Comparison of ENCODE assay signal across 8 mouse cellular contexts in the genomic region with DNA sequence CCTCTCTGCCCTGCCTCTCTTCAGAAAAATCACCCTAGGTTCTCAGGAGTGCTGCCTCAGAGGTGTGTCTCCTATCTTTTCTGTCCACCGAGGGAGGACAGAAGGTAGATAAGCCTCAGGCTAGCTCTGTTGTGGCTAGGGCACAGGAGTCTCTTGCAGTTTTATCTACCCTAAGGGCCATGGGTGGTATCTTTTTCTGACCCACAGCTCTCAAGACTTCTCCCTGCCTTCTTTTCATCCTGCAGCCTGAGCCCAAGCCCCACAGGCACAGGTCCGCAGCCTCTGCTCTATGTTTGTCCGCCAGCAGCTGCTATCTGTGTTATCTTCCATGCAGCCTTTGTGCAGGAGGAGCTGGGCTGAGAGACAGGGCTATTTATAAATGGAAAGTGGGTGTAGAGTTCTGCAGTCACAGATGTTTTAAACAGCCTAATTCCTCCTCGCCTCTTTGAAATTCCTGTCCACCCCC. TPM values are rescaled to one million over a fixed set of nuclear protein-coding genes. Genes with fewer than 3 reads are reported as not detected.
DNase-seq lines count a peak whose midpoint lies in the region; ATAC-seq lines count a peak whose summit lies in the region.

No protein-coding gene starts in this region.

- no peak overlapping the region for H3K4me2 ChIP-seq in forebrain, embryonic 11.5 days (ENCODE audit: low read depth, low read length, severe bottlenecking)
- H3K4me2 ChIP-seq in intestine, embryonic 14.5 days (ENCODE audit: low read length), result no peak overlapping the region

- 0 out of 2 replicates have a peak overlapping the region, but pooled peaks have one; percentile 40 for H3K27ac ChIP-seq in forebrain, embryonic 10.5 days
- no peak overlapping the region; the same call in 1 of the 2 replicates for H3K27ac ChIP-seq in forebrain, embryonic 11.5 days (ENCODE audit: low read depth, low read length)
- no peak overlapping the region for H3K27ac ChIP-seq in intestine, embryonic 14.5 days (ENCODE audit: low read depth)

- H3K9ac ChIP-seq in forebrain, embryonic 11.5 days (ENCODE audit: low read length), result no peak overlapping the region
- 0 out of 2 replicates have a peak overlapping the region, but pooled peaks have one; percentile 11 for H3K9ac ChIP-seq in intestine, embryonic 14.5 days (ENCODE audit: low read length)

- DNase-seq in forebrain, embryonic 10.5 days (ENCODE audit: extremely low spot score, low spot score), result no peak
- no peak for DNase-seq in forebrain, embryonic 11.5 days (ENCODE audit: low spot score)
- peak; percentile 29 for DNase-seq in ovary, postnatal 36 days (ENCODE audit: low spot score)
- DNase-seq in ovary, postnatal 14 days (ENCODE audit: low spot score), result no peak
- DNase-seq in intestine, embryonic 14.5 days (ENCODE audit: low spot score), result no peak
- DNase-seq in adrenal gland, adult 8-10 months, result no peak
- DNase-seq in cerebellum, postnatal 10 days, result no peak

- H3K4me3 ChIP-seq in forebrain, embryonic 10.5 days, result no peak overlapping the region
- H3K4me3 ChIP-seq in forebrain, embryonic 11.5 days (ENCODE audit: low read depth, low read length), result no peak overlapping the region
- no peak overlapping the region for H3K4me3 ChIP-seq in intestine, embryonic 14.5 days (ENCODE audit: low read depth, low read length)
- H3K4me3 ChIP-seq in megakaryocyte, embryonic 14.5 days (replicated peaks), result peak overlapping the region; percentile 35

- ATAC-seq in forebrain, embryonic 11.5 days (replicated peaks; ENCODE audit: low FRiP score), result no peak
- ATAC-seq in intestine, embryonic 14.5 days (replicated peaks; ENCODE audit: low FRiP score, low TSS enrichment, low read depth), result 0 out of 2 replicates have a peak, but pooled peaks have one; percentile 24

- H3K36me3 ChIP-seq in forebrain, embryonic 10.5 days (replicated peaks), result peaks cover 35% of the 10 kb centered on the region
- no peaks in the 10 kb centered on the region; the same call in 1 of the 2 replicates for H3K36me3 ChIP-seq in forebrain, embryonic 11.5 days (ENCODE audit: control insufficient read depth, insufficient read depth, low read length)
- peaks cover 29% of the 10 kb centered on the region for H3K36me3 ChIP-seq in intestine, embryonic 14.5 days (ENCODE audit: control insufficient read depth, insufficient read depth, low read length)
- H3K36me3 ChIP-seq in megakaryocyte, embryonic 14.5 days (replicated peaks; ENCODE audit: low read length), result peaks cover 34% of the 10 kb centered on the region

- WGBS in forebrain, embryonic 10.5 days, result 72% methylated on average over 4 of the region's 4 CpGs
- WGBS in forebrain, embryonic 11.5 days, result 73% methylated on average over 4 of the region's 4 CpGs
- 9% methylated on average over 4 of the region's 4 CpGs for WGBS in intestine, embryonic 14.5 days

- H3K9me3 ChIP-seq in forebrain, embryonic 10.5 days, result no peaks in the 10 kb centered on the region
- H3K9me3 ChIP-seq in forebrain, embryonic 11.5 days (ENCODE audit: control insufficient read depth, low read length), result no peaks in the 10 kb centered on the region
- no peaks in the 10 kb centered on the region for H3K9me3 ChIP-seq in intestine, embryonic 14.5 days (ENCODE audit: control insufficient read depth, low read length)
- no peaks in the 10 kb centered on the region for H3K9me3 ChIP-seq in megakaryocyte, embryonic 14.5 days

- H3K4me1 ChIP-seq in forebrain, embryonic 10.5 days, result no peaks in the 10 kb centered on the region
- no peaks in the 10 kb centered on the region for H3K4me1 ChIP-seq in forebrain, embryonic 11.5 days (replicated peaks; ENCODE audit: control insufficient read depth, insufficient read depth, low read length)
- H3K4me1 ChIP-seq in intestine, embryonic 14.5 days (replicated peaks; ENCODE audit: control insufficient read depth, insufficient read depth, low read length), result peaks cover 18% of the 10 kb centered on the region
- H3K4me1 ChIP-seq in megakaryocyte, embryonic 14.5 days, result peaks cover 55% of the 10 kb centered on the region

- H3K27me3 ChIP-seq in forebrain, embryonic 10.5 days (ENCODE audit: poor library complexity, severe bottlenecking), result no peaks in the 10 kb centered on the region
- no peaks in the 10 kb centered on the region for H3K27me3 ChIP-seq in forebrain, embryonic 11.5 days (ENCODE audit: control insufficient read depth, insufficient read depth, low read length)
- no peaks in the 10 kb centered on the region for H3K27me3 ChIP-seq in intestine, embryonic 14.5 days (replicated peaks; ENCODE audit: control insufficient read depth, insufficient read depth, low read length)
- no peaks in the 10 kb centered on the region for H3K27me3 ChIP-seq in megakaryocyte, embryonic 14.5 days (replicated peaks)

RNA-seq across cellular contexts. Expression of a gene that starts 15.5 kb away (rescaled TPM):
- polyA plus RNA-seq in forebrain, embryonic 10.5 days (2016; fragmentation: Nextera tagmentation; extraction: Ambion mirVana), result 3.1 and 3.4 TPM in 2 replicates
- 11.3 and 15.6 TPM in 2 replicates for polyA plus RNA-seq in forebrain, embryonic 11.5 days (2014; fragmentation: Nextera tagmentation; extraction: Ambion mirVana)
- 9.6 and 11.3 TPM in 2 replicates for polyA plus RNA-seq in intestine, embryonic 14.5 days (2014; fragmentation: Nextera tagmentation; extraction: Ambion mirVana)
- 0.18 TPM in 1 of 2 replicates, not detected in the other for polyA plus RNA-seq in megakaryocyte, embryonic 14.5 days (2012; ENCODE audit: insufficient read depth, low replicate concordance)
- total RNA-seq in adrenal gland, adult 8-10 months (2022), result 1 to 10 TPM; 1.6 to 3.5 (median 2.8) TPM

RNA-seq across cellular contexts. Expression of a gene that starts 23.2 kb away (rescaled TPM):
- polyA plus RNA-seq in forebrain, embryonic 10.5 days (2016; fragmentation: Nextera tagmentation; extraction: Ambion mirVana), result 245 and 249 TPM in 2 replicates
- polyA plus RNA-seq in forebrain, embryonic 11.5 days (2014; fragmentation: Nextera tagmentation; extraction: Ambion mirVana), result 247 and 256 TPM in 2 replicates
- 311 TPM in 2 replicates for polyA plus RNA-seq in intestine, embryonic 14.5 days (2014; fragmentation: Nextera tagmentation; extraction: Ambion mirVana)
- 6.1 and 10.1 TPM in 2 replicates for polyA plus RNA-seq in megakaryocyte, embryonic 14.5 days (2012; ENCODE audit: insufficient read depth, low replicate concordance)
- 100 to 1,000 TPM; 136 to 235 (median 166) TPM for total RNA-seq in adrenal gland, adult 8-10 months (2022)

RNA-seq across cellular contexts. Expression of a gene that starts 34.4 kb away (rescaled TPM):
- 59.1 and 61.4 TPM in 2 replicates for polyA plus RNA-seq in forebrain, embryonic 10.5 days (2016; fragmentation: Nextera tagmentation; extraction: Ambion mirVana)
- polyA plus RNA-seq in forebrain, embryonic 11.5 days (2014; fragmentation: Nextera tagmentation; extraction: Ambion mirVana), result 48.0 and 56.0 TPM in 2 replicates
- polyA plus RNA-seq in intestine, embryonic 14.5 days (2014; fragmentation: Nextera tagmentation; extraction: Ambion mirVana), result 26.3 and 32.4 TPM in 2 replicates
- 2.4 and 5.0 TPM in 2 replicates for polyA plus RNA-seq in megakaryocyte, embryonic 14.5 days (2012; ENCODE audit: insufficient read depth, low replicate concordance)
- 10 to 100 TPM; 41.4 to 48.0 (median 45.2) TPM for total RNA-seq in adrenal gland, adult 8-10 months (2022)

RNA-seq across cellular contexts. Expression of a gene that starts 34.5 kb away (rescaled TPM):
- polyA plus RNA-seq in forebrain, embryonic 10.5 days (2016; fragmentation: Nextera tagmentation; extraction: Ambion mirVana), result 201 and 203 TPM in 2 replicates
- polyA plus RNA-seq in forebrain, embryonic 11.5 days (2014; fragmentation: Nextera tagmentation; extraction: Ambion mirVana), result 190 and 204 TPM in 2 replicates
- 244 and 251 TPM in 2 replicates for polyA plus RNA-seq in intestine, embryonic 14.5 days (2014; fragmentation: Nextera tagmentation; extraction: Ambion mirVana)
- polyA plus RNA-seq in megakaryocyte, embryonic 14.5 days (2012; ENCODE audit: insufficient read depth, low replicate concordance), result 16.0 and 56.8 TPM in 2 replicates
- total RNA-seq in adrenal gland, adult 8-10 months (2022), result 100 to 1,000 TPM; 308 to 467 (median 370) TPM

Comparison
In these comparisons a context has a peak if more than half of its experiments do, and no peak if none do; other contexts are left out.
1. RNA of a gene that starts 23.2 kb away (polyA plus RNA-seq): 311 TPM in intestine, embryonic 14.5 days, 247 to 256 TPM in forebrain, embryonic 11.5 days and 245 to 249 TPM in forebrain, embryonic 10.5 days; 6.1 to 10.1 TPM in megakaryocyte, embryonic 14.5 days; every median in the first group is over 10 times any median in the second.